Mouse (Mus musculus): Measurements from ENCODE around the gene Rnf11.

Gene Rnf11

GRCm38 (mm10) chr4:109484621-109485020, at the start of gene Rnf11:
Gene Rnf11 (minus strand): TSS chr4:109484728.
- WGBS = 92% methylated on average over 3 of the region's 3 CpGs

GRCm38 (mm10) chr4:109531111-109531510, 46.6 kb upstream of the Rnf11 start, which contains the start of gene 4930522H14Rik:
Gene 4930522H14Rik (minus strand): TSS chr4:109531297.
- 99% methylated on average over 2 of the region's 2 CpGs for WGBS

- WGBS = 51% methylated on average over 15 of the region's 15 CpGs
Observed at GRCm38 (mm10) chr4:109530245-109530816, 45.8 kb upstream of the Rnf11 start.

- 6% methylated on average over 5 of the region's 5 CpGs for WGBS
Observed at GRCm38 (mm10) chr4:109504885-109505284, 20.4 kb upstream of the Rnf11 start.

GRCm38 (mm10) chr4:109498476-109498875, 13.9 kb upstream of the Rnf11 start:
- WGBS = 83% methylated on average over 11 of the region's 11 CpGs

- WGBS = 80% methylated on average over 1 of the region's 1 CpGs
Observed at GRCm38 (mm10) chr4:109488812-109489211, 4.3 kb upstream of the Rnf11 start.

GRCm38 (mm10) chr4:109482701-109483100, 1.8 kb downstream of the Rnf11 start:
- 94% methylated on average over 1 of the region's 1 CpGs for WGBS

- WGBS = 86% methylated on average over 2 of the region's 2 CpGs
Observed at GRCm38 (mm10) chr4:109481424-109481823, 3.1 kb downstream of the Rnf11 start.

GRCm38 (mm10) chr4:109477454-109477853, 7.1 kb downstream of the Rnf11 start:
- WGBS = 93% methylated on average over 3 of the region's 3 CpGs

GRCm38 (mm10) chr4:109476554-109477014, 7.9 kb downstream of the Rnf11 start:
- WGBS = under 1% methylated on average over 39 of the region's 39 CpGs

GRCm38 (mm10) chr4:109475577-109476553, 8.7 kb downstream of the Rnf11 start:
- 1% methylated on average over 68 of the region's 68 CpGs for WGBS

GRCm38 (mm10) chr4:109475078-109475477, 9.4 kb downstream of the Rnf11 start:
- 29% methylated on average over 2 of the region's 2 CpGs for WGBS

- 90% methylated on average over 3 of the region's 3 CpGs for WGBS
Observed at GRCm38 (mm10) chr4:109472566-109472965, 12.0 kb downstream of the Rnf11 start.

GRCm38 (mm10) chr4:109460421-109461179, 23.9 kb downstream of the Rnf11 start:
- WGBS = 60% methylated on average over 3 of the region's 3 CpGs

- WGBS = 89% methylated on average over 6 of the region's 6 CpGs
Observed at GRCm38 (mm10) chr4:109456821-109457220, 27.7 kb downstream of the Rnf11 start.

- WGBS = 98% methylated on average over 2 of the region's 2 CpGs
Observed at GRCm38 (mm10) chr4:109448531-109448930, 36.0 kb downstream of the Rnf11 start.

GRCm38 (mm10) chr4:109445956-109446355, 38.6 kb downstream of the Rnf11 start:
- 80% methylated on average over 1 of the region's 1 CpGs for WGBS

GRCm38 (mm10) chr4:109445397-109445796, 39.1 kb downstream of the Rnf11 start:
- 62% methylated on average over 2 of the region's 2 CpGs for WGBS

GRCm38 (mm10) chr4:109444951-109445350, 39.6 kb downstream of the Rnf11 start:
- WGBS = 37% methylated on average over 2 of the region's 2 CpGs

- WGBS = 70% methylated on average over 6 of the region's 6 CpGs
Observed at GRCm38 (mm10) chr4:109444471-109444870, 40.1 kb downstream of the Rnf11 start.

GRCm38 (mm10) chr4:109442649-109443048, 41.9 kb downstream of the Rnf11 start:
- WGBS = 39% methylated on average over 4 of the region's 4 CpGs

GRCm38 (mm10) chr4:109442126-109442525, 42.4 kb downstream of the Rnf11 start:
- 83% methylated on average over 7 of the region's 7 CpGs for WGBS
